Mouse (Mus musculus) liver, adult 2 months (tissue): ENCODE measurements at regions not wholly inside any gene's neighbourhood (a gene's known extent, or its start where the extent isn't known, plus 50 kb on each side); places are given as distances from the start of the nearest gene placed in this dataset.

Experiments used
- CTCF ChIP-seq: fragments of 200-500 bp; IDR thresholded peaks from 2 replicates; pipeline ENCODE4 v1.5.1; 2011; ENCODE audit warnings: low read depth, low read length, control low read depth
- POLR2A ChIP-seq: fragments of 200-500 bp; IDR thresholded peaks from 2 replicates; pipeline ENCODE4 v1.6.1; 2011; ENCODE audit warnings: low read length, control low read depth; ENCODE audit not compliant: insufficient read depth; ENCODE audit errors: extremely low read depth

DNA sequence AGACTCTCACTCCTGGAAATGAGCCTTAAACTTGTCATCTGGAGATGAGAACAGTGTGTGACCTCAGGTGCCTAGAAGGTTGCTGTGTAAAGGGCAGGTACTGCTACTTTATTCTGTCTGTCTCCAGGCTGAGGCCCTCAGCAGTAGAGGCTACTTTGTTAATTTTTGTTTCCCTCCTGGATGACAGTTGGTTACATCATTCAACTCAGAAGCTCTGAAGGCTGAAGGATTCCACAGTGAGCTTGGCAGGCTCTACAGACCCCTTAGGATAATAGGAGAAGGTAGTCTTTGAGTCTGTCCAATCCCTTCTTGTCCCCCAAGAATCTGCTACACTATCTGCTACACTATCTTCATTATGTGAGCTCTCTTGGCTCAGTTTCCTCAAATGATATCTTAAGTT lies 269.7 kb downstream of the Tcf7l2 start:
- no peak for TF ChIP-seq CTCF
- TF ChIP-seq POLR2A: no peak
